Mouse (Mus musculus) heart, adult 2 months (tissue): Measurements from ENCODE around the gene Snrpc. TPM values are rescaled to one million over a fixed set of nuclear protein-coding genes. Genes with fewer than 3 reads are reported as not detected.
A peak's percentile ranks its signal among the peaks of the same experiment; 100 is the strongest.

Source experiments
- DNase-seq, 2 experiments: peaks; one replicate each; pipeline ENCODE4 v3.0.0; 2021
- H3K27ac ChIP-seq: fragments of 200-600 bp; 2 replicates; pipeline ENCODE4 v1.8.1; 2022
- H3K27me3 ChIP-seq: fragments of 200-500 bp; 2 replicates; pipeline ENCODE4 v1.6.1; 2012; ENCODE audit warnings: mild to moderate bottlenecking, low read length, inconsistent platforms, mixed read lengths; ENCODE audit not compliant: control insufficient read depth, insufficient read depth
- H3K36me3 ChIP-seq: fragments of 200-500 bp; 2 replicates; pipeline ENCODE4 v1.6.1; 2012; ENCODE audit warnings: low read length, inconsistent platforms; ENCODE audit not compliant: control insufficient read depth, insufficient read depth
- H3K4me1 ChIP-seq: fragments of 200-500 bp; 2 replicates; pipeline ENCODE4 v1.6.1; 2011; ENCODE audit warnings: low read length; ENCODE audit not compliant: control insufficient read depth, insufficient read depth
- H3K4me3 ChIP-seq: fragments of 200-600 bp; 2 replicates; pipeline ENCODE4 v1.8.1; 2022
- H3K79me2 ChIP-seq: fragments of 200-500 bp; replicated peaks from 2 replicates; pipeline ENCODE4 v1.6.1; 2012; ENCODE audit warnings: mild to moderate bottlenecking, inconsistent platforms, low read length, moderate library complexity, mixed read lengths; ENCODE audit not compliant: control insufficient read depth, insufficient read depth
- H3K9ac ChIP-seq: fragments of 200-500 bp; 2 replicates; pipeline ENCODE4 v1.6.1; 2012; ENCODE audit warnings: low read depth, mild to moderate bottlenecking, control low read depth, inconsistent platforms, low read length, mixed read lengths
- CTCF ChIP-seq: fragments of 200-600 bp; IDR thresholded peaks from 2 replicates; pipeline ENCODE4 v1.8.1; 2022; ENCODE audit warnings: antibody characterized with exemption, mild to moderate bottlenecking, moderate library complexity
- EP300 ChIP-seq: fragments of 200-500 bp; IDR thresholded peaks from 2 replicates; pipeline ENCODE4 v1.6.1; 2011; ENCODE audit warnings: low read depth, low read length, control low read depth; ENCODE audit not compliant: insufficient read depth
- POLR2A ChIP-seq: fragments of 200-500 bp; IDR thresholded peaks from 2 replicates; pipeline ENCODE4 v1.6.1; 2011; ENCODE audit warnings: mild to moderate bottlenecking, low read depth, low read length, control low read depth; ENCODE audit not compliant: insufficient read depth
- WGBS: fragments of 180-500 bp; shearing (Covaris S2); methylation state at CpG from one replicate; pipeline ENCODE4 v1.1.7; 2018; 5-methylcytosine and 5-hydroxymethylcytosine counted together
- intact Hi-C: fragments of 180-260 bp; cut with DNase I; formaldehyde crosslinking; loops from one replicate; pipeline ENCODE4 v1.15.1; 2025
- polyA plus RNA-seq: library from polyadenylated mRNA; depleted of rRNA; stranded (reverse); fragments of >200 nt; gene quantifications from 2 replicates; pipeline ENCODE4 v1.2.3, GENCODE M21; 2012
- total RNA-seq, 2 experiments: library from RNA; stranded (reverse); gene quantifications; 2 replicates each; pipeline ENCODE4 v1.2.3; 2021

Snrpc gene
- total and polyA plus RNA-seq, 3 experiments: 44.5 to 55.2 (median 52.4) TPM

DNA sequence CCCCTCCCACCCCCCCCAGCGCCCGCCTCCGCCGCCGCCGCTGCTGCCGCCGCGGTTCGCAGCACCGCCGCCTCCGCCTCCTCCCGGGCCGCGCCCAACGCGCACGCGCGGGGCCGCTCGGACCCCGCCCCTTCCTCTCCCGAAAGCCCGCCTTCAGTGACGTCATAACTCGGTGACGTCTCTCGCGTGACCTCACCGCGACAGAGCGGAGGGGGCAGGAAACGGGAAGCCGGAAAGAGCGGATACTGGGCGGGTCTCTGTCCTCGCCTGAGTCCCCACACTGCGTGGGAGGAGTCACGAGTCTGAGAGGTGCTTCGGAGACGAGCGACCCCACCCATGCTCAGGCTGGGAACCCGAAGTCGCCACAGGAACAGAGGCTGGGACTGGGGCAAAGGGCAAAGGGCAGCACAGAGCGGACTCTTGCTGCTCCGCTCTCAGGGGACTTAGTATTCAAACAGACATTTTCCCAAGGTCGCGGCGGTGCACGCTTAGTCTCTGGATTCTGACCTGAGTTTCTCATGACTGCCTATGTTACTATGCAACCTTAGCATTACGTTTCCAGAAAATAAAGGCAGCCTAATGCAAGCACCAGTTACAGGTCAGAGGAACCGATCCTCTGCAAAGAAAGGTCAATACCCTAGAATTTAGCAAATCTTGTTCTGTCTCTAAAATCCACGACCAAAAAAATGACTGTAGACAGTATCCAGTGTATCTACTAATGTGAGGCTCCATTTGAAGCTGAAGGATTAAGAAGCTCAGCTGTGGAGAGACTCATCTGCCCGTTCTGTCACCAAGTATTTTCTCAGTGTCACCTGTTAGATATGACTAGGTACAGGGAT, 17.2 kb upstream of the Snrpc start, which contains the start of gene D17Wsu92e:
TSS of gene D17Wsu92e (minus strand) at position 81 of the 839 bp plus-strand sequence.
- WGBS: 2% methylated on average over 46 of the region's 56 CpGs
- DNase-seq: peak; percentile 98 to 99
- H3K4me1 ChIP-seq: peaks cover 11% of the 10 kb centered on the region
- peak within 1 kb of the TSS; percentile 81 for H3K4me3 ChIP-seq
- no peaks in the 10 kb centered on the region; the same call in 1 of the 2 replicates for H3K36me3 ChIP-seq
- H3K27ac ChIP-seq: peak within 1 kb of the TSS; percentile 97
- H3K27me3 ChIP-seq: no peaks in the 10 kb centered on the region
- peaks cover 4% of the 10 kb centered on the region for H3K79me2 ChIP-seq
- intact Hi-C loops: loop anchor here (1.0 kb wide), 1 partner anchor 19 kb away; no protein-coding TSS in a partner anchor
- TF ChIP-seq CTCF (no peak), EP300 (peak; percentile 94), POLR2A (peak; percentile 98)
- peak within 1 kb of the TSS; percentile 90 for H3K9ac ChIP-seq

GRCm38 (mm10) chr17:27821407-27822338, 16.3 kb upstream of the Snrpc start:
- TF ChIP-seq CTCF (no peak), POLR2A (no peak), EP300 (no peak)
- Histone ChIP-seq H3K27ac (peak overlapping the region; percentile 97), H3K4me1 (peaks cover 16% of the 10 kb centered on the region), H3K36me3 (no peaks in the 10 kb centered on the region; the same call in 1 of the 2 replicates), H3K9ac (no peak overlapping the region), H3K4me3 (peak overlapping the region; percentile 69; the same call in 1 of the 2 replicates), H3K79me2 (peaks cover 4% of the 10 kb centered on the region), H3K27me3 (no peaks in the 10 kb centered on the region)
- WGBS: 63% methylated on average over 9 of the region's 9 CpGs
- intact Hi-C loops: loop anchor here (1.0 kb wide), 1 partner anchor 18 kb away; no protein-coding TSS in a partner anchor
- DNase-seq: peak in 1 of 2 experiments; percentile 15

DNA sequence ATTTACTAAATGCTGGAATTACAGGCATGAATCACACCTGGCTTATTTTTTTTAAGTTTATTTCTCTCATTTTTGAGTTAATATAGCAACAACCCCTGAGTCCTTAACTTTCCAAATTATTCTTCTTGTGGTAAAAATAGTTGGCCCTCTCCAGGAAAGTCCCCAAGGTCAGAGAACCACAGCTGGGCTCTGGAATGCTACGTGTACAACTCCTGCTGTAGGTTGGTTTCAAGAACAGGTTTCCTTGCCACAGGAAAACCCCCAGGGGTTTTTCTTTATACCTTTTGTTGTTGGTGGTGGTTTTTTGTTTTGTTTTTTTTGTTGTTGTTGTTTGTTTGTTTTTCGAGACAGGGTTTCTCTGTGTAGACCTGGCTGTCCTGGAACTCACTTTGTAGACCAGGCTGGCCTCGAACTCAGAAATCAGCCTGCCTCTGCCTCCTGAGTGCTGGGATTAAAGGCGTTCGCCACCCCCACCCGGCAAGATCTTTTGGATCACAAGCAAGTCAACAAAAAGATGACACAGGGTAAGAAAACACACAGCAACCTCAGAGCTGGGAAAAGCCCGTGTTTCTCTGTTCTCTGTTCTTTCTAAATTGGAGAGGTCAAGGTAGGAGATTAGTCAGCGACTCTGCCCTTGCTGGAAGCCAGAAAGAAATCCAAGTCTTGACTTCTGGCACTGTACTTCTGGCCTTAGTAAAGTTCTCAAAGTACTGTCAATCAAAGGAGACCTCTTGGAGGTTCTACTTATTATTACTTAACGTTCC, 14.6 kb upstream of the Snrpc start:
- intact Hi-C loops: no loop called here
- Histone ChIP-seq H3K4me3 (no peak overlapping the region), H3K9ac (no peak overlapping the region), H3K79me2 (peaks cover 2% of the 10 kb centered on the region), H3K27ac (no peak overlapping the region), H3K36me3 (no peaks in the 10 kb centered on the region; the same call in 1 of the 2 replicates), H3K4me1 (peaks cover 16% of the 10 kb centered on the region), H3K27me3 (no peaks in the 10 kb centered on the region)
- DNase-seq: no peak
- no peak for TF ChIP-seq POLR2A
- TF ChIP-seq CTCF: no peak
- no peak for TF ChIP-seq EP300
- 81% methylated on average over 9 of the region's 9 CpGs for WGBS

DNA sequence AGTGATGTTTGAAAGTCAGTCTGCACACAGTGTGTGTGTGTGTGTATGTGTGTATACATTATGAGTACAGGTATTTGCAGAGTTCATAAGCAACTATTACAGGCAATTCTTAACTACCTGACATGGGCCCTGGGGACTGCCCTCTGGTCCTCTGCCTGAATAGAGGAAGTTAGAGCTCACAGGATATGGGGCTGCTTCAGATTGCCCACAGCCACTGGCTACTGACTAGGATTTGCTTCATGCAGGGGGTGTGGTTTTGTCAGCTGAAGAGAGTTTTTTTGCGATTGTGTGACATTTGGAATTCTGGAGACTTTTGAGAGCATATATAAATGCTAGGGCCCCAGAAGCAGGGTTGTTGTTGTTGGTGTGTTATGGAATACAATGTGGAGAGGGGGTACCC, 13.0 kb upstream of the Snrpc start:
- Histone ChIP-seq H3K36me3 (no peaks in the 10 kb centered on the region), H3K27me3 (no peaks in the 10 kb centered on the region), H3K27ac (no peak overlapping the region), H3K4me3 (no peak overlapping the region), H3K9ac (no peak overlapping the region), H3K4me1 (peaks cover 9% of the 10 kb centered on the region), H3K79me2 (no peaks in the 10 kb centered on the region)
- TF ChIP-seq CTCF (no peak), EP300 (no peak)
- no peak for DNase-seq
- intact Hi-C loops: no loop called here
- 38% methylated on average over 1 of the region's 1 CpGs for WGBS

DNA sequence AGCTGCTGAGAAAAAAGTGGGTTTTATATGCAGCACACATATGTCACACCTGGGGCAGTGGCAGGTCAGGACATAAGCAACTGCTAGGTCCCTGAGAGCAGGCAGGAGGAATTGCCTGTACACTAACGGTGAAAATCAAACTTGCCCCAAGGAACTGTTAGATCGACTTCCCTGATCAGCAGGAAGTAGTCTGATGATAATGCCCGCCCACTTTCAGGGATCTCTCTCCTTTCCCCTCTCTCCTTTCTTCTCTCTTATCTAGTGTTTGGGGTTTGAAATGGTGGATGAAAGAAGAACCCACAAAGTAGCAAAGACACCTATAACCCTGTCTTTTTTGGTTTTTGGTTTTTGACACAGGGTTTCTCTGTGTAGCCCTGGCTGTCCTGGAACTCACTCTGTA, 12.4 kb upstream of the Snrpc start:
- H3K36me3 ChIP-seq: no peaks in the 10 kb centered on the region
- 36% methylated on average over 3 of the region's 3 CpGs for WGBS
- H3K27ac ChIP-seq: no peak overlapping the region
- no peak overlapping the region for H3K9ac ChIP-seq
- no peaks in the 10 kb centered on the region for H3K27me3 ChIP-seq
- no peak for DNase-seq
- H3K4me3 ChIP-seq: no peak overlapping the region
- H3K4me1 ChIP-seq: peaks cover 9% of the 10 kb centered on the region
- intact Hi-C loops: no loop called here
- TF ChIP-seq CTCF (no peak), EP300 (no peak)
- no peaks in the 10 kb centered on the region for H3K79me2 ChIP-seq
